Mouse (Mus musculus): ENCODE data around the gene Gm20388. TPM values are rescaled to one million over a fixed set of nuclear protein-coding genes. Genes with fewer than 3 reads are reported as not detected.

Gene Gm20388
- polyA plus RNA-seq, 1 experiment from 2014 or later, result not detected

DNA sequence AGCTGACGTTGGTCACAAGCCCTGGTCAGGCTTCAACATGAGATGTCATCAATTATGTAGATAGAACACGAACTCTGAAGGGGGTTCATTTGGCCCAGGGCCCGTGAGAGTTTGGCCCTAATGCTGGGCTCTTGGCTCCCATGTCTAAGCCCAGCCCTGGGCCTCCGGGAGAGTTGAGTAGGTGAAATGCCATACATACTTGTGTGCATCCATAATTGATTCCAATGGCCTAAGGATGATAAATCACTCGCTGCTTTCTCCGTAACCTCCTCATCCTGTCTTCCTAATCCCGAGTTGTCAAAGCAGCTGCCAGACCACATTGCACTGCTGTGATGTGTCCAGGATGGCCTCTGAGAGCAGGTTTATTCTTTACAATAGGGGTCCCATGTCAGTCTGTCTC lies 2146.2 kb downstream of the Gm20388 start:
- H3K4me2 ChIP-seq (replicated peaks; ENCODE audit: low read depth, low read length), result no peak overlapping the region
- no peak overlapping the region for H3K4me3 ChIP-seq (ENCODE audit: low read length)
- H3K27ac ChIP-seq (ENCODE audit: low read depth, low read length), result no peak overlapping the region
- no peaks in the 10 kb centered on the region for H3K9me3 ChIP-seq (ENCODE audit: control insufficient read depth, low read length)
- 36% methylated on average over 7 of the region's 7 CpGs for WGBS
- H3K27me3 ChIP-seq (ENCODE audit: control insufficient read depth, insufficient read depth, low read length), result no peaks in the 10 kb centered on the region
- H3K9ac ChIP-seq (ENCODE audit: low read depth, low read length), result no peak overlapping the region
- H3K4me1 ChIP-seq (ENCODE audit: control insufficient read depth, insufficient read depth, low read length), result peaks cover 17% of the 10 kb centered on the region
- no peaks in the 10 kb centered on the region for H3K36me3 ChIP-seq (ENCODE audit: control insufficient read depth, insufficient read depth, low read length)
- ATAC-seq (ENCODE audit: low FRiP score, low TSS enrichment), result peak; percentile 55

DNA sequence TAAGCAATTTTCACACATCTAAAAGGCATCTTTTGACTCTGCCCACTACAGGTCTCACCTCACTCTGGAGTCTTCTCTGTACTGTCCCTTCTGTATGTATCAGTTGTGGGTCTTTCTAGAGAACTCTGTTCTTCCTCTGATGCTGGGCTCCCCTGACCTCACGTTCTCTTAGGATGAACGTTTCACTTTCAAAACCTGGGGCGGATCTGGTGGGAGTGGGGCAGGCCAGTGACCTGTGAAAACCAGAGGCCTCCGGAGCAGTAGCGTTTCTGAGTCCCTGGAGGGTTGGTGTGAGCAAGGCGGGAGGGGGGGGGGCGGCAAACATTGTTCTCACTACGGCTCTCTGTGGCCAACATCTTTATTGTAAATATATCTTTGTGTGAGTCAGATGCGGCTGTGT lies 2147.9 kb downstream of the Gm20388 start:
- 40% methylated on average over 9 of the region's 9 CpGs for WGBS
- no peaks in the 10 kb centered on the region for H3K27me3 ChIP-seq (ENCODE audit: control insufficient read depth, insufficient read depth, low read length)
- ATAC-seq (ENCODE audit: low FRiP score, low TSS enrichment), result no peak

GRCm38 (mm10) chr8:122058951-122059350 lies 2148.3 kb downstream of the Gm20388 start:
- H3K4me1 ChIP-seq (ENCODE audit: control insufficient read depth, insufficient read depth, low read length), result peaks cover 17% of the 10 kb centered on the region
- WGBS, result 74% methylated on average over 8 of the region's 8 CpGs
- ATAC-seq (ENCODE audit: low FRiP score, low TSS enrichment), result no peak

More for the DNA sequence above, 2147.9 kb downstream of the Gm20388 start:
- Histone ChIP-seq H3K36me3 (ENCODE audit: control insufficient read depth, insufficient read depth, low read length) (no peaks in the 10 kb centered on the region), H3K9ac (ENCODE audit: low read depth, low read length) (no peak overlapping the region), H3K9me3 (ENCODE audit: control insufficient read depth, low read length) (no peaks in the 10 kb centered on the region), H3K4me3 (ENCODE audit: low read length) (no peak overlapping the region), H3K4me1 (ENCODE audit: control insufficient read depth, insufficient read depth, low read length) (peaks cover 17% of the 10 kb centered on the region), H3K4me2 (replicated peaks; ENCODE audit: low read depth, low read length) (no peak overlapping the region), H3K27ac (ENCODE audit: low read depth, low read length) (no peak overlapping the region)

GRCm38 (mm10) chr8:122062508-122063223 lies 2152.0 kb downstream of the Gm20388 start:
- no peaks in the 10 kb centered on the region for H3K9me3 ChIP-seq (ENCODE audit: control insufficient read depth, low read length)
- H3K4me1 ChIP-seq (ENCODE audit: control insufficient read depth, insufficient read depth, low read length), result no peaks in the 10 kb centered on the region; the same call in none of the 2 replicates
- no peak overlapping the region for H3K9ac ChIP-seq (ENCODE audit: low read depth, low read length)
- no peaks in the 10 kb centered on the region for H3K27me3 ChIP-seq (ENCODE audit: control insufficient read depth, insufficient read depth, low read length)
- ATAC-seq (ENCODE audit: low FRiP score, low TSS enrichment), result no peak
- H3K27ac ChIP-seq (ENCODE audit: low read depth, low read length), result no peak overlapping the region
- WGBS, result 72% methylated on average over 12 of the region's 12 CpGs
- H3K4me2 ChIP-seq (replicated peaks; ENCODE audit: low read depth, low read length), result no peak overlapping the region
- H3K4me3 ChIP-seq (ENCODE audit: low read length), result no peak overlapping the region
- H3K36me3 ChIP-seq (ENCODE audit: control insufficient read depth, insufficient read depth, low read length), result no peaks in the 10 kb centered on the region

More at GRCm38 (mm10) chr8:122058951-122059350, 2148.3 kb downstream of the Gm20388 start:
- Histone ChIP-seq H3K9ac (ENCODE audit: low read depth, low read length) (no peak overlapping the region), H3K9me3 (ENCODE audit: control insufficient read depth, low read length) (no peaks in the 10 kb centered on the region), H3K27ac (ENCODE audit: low read depth, low read length) (no peak overlapping the region), H3K4me2 (replicated peaks; ENCODE audit: low read depth, low read length) (no peak overlapping the region), H3K27me3 (ENCODE audit: control insufficient read depth, insufficient read depth, low read length) (no peaks in the 10 kb centered on the region), H3K36me3 (ENCODE audit: control insufficient read depth, insufficient read depth, low read length) (no peaks in the 10 kb centered on the region), H3K4me3 (ENCODE audit: low read length) (no peak overlapping the region)

- no peaks in the 10 kb centered on the region for H3K36me3 ChIP-seq (ENCODE audit: control insufficient read depth, insufficient read depth, low read length)
Observed at GRCm38 (mm10) chr8:122064353-122064752, 2153.7 kb downstream of the Gm20388 start.

DNA sequence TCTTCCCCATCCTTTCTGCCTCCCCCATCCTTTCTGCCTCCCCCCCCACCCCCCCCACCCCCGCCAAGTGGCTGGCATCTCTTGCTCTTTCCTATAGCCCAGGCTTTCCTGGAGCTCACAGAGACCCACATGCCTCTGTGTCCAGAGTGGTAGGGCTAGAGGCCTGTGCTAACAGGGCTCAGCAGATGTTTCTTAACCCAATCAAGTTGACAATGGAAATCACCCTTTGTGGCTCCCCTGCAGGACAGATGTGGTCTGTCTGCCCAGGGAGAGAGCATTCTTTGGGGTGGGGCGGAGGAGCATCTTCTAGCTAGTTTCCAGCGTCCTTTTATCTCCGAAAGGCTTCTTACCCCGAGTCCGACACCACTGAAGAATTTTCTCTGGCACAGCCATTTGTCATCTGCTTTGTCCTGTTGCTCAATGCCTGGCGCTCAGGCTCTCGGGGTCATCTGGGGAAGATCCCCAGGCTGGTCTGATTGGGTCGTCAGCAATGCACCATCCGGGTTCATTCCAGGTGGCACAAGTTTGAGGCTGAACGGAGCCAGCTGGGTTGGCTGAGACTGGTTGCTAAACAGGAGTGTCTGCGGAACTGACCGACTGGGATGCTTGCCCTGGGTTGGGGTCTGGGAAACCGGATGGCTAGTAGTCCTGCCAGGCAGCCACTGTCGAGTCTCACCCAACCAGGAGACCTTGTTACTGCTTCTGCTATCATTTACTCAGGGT lies 2157.3 kb downstream of the Gm20388 start:
- WGBS, result 56% methylated on average over 15 of the region's 15 CpGs

More at GRCm38 (mm10) chr8:122064353-122064752, 2153.7 kb downstream of the Gm20388 start:
- Histone ChIP-seq H3K27me3 (ENCODE audit: control insufficient read depth, insufficient read depth, low read length) (no peaks in the 10 kb centered on the region), H3K4me3 (ENCODE audit: low read length) (no peak overlapping the region), H3K27ac (ENCODE audit: low read depth, low read length) (no peak overlapping the region), H3K9ac (ENCODE audit: low read depth, low read length) (no peak overlapping the region), H3K9me3 (ENCODE audit: control insufficient read depth, low read length) (no peaks in the 10 kb centered on the region), H3K4me2 (replicated peaks; ENCODE audit: low read depth, low read length) (no peak overlapping the region), H3K4me1 (ENCODE audit: control insufficient read depth, insufficient read depth, low read length) (no peaks in the 10 kb centered on the region; the same call in 1 of the 2 replicates)
- no peak for ATAC-seq (ENCODE audit: low FRiP score, low TSS enrichment)
- WGBS, result 75% methylated on average over 7 of the region's 7 CpGs

DNA sequence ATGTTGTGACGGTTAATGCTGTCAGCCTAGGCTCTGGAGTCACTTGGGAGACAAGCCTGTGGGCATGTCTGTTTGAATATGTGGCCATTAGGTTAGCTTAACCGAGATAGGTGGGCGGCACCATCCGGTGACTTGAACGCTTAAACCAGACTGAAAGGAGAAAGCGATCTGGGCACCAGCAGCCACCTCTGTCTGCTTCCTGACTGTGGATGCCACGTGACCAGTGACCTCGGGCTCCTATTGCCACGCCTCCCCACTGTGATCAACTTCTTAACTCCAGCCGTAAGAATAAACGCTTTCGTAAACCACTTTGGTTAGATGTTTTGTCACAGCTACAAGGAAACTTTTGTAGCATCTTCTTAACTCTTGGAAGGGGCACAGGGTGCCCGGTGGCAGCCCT lies 2158.0 kb downstream of the Gm20388 start:
- Histone ChIP-seq H3K9ac (ENCODE audit: low read depth, low read length) (no peak overlapping the region), H3K36me3 (ENCODE audit: control insufficient read depth, insufficient read depth, low read length) (no peaks in the 10 kb centered on the region), H3K27ac (ENCODE audit: low read depth, low read length) (no peak overlapping the region), H3K4me1 (ENCODE audit: control insufficient read depth, insufficient read depth, low read length) (no peaks in the 10 kb centered on the region; the same call in 1 of the 2 replicates), H3K9me3 (ENCODE audit: control insufficient read depth, low read length) (no peaks in the 10 kb centered on the region), H3K4me3 (ENCODE audit: low read length) (no peak overlapping the region), H3K27me3 (ENCODE audit: control insufficient read depth, insufficient read depth, low read length) (no peaks in the 10 kb centered on the region), H3K4me2 (replicated peaks; ENCODE audit: low read depth, low read length) (no peak overlapping the region)
- no peak for ATAC-seq (ENCODE audit: low FRiP score, low TSS enrichment)
- 74% methylated on average over 13 of the region's 13 CpGs for WGBS

More for the DNA sequence above, 2157.3 kb downstream of the Gm20388 start:
- H3K36me3 ChIP-seq (ENCODE audit: control insufficient read depth, insufficient read depth, low read length), result no peaks in the 10 kb centered on the region
- no peak overlapping the region for H3K4me3 ChIP-seq (ENCODE audit: low read length)
- no peak overlapping the region for H3K9ac ChIP-seq (ENCODE audit: low read depth, low read length)
- no peak overlapping the region for H3K27ac ChIP-seq (ENCODE audit: low read depth, low read length)
- no peaks in the 10 kb centered on the region for H3K27me3 ChIP-seq (ENCODE audit: control insufficient read depth, insufficient read depth, low read length)
- no peaks in the 10 kb centered on the region for H3K9me3 ChIP-seq (ENCODE audit: control insufficient read depth, low read length)
- H3K4me1 ChIP-seq (ENCODE audit: control insufficient read depth, insufficient read depth, low read length), result no peaks in the 10 kb centered on the region; the same call in 1 of the 2 replicates
- ATAC-seq (ENCODE audit: low FRiP score, low TSS enrichment), result no peak
- H3K4me2 ChIP-seq (replicated peaks; ENCODE audit: low read depth, low read length), result no peak overlapping the region

GRCm38 (mm10) chr8:122069281-122069680 lies 2158.6 kb downstream of the Gm20388 start:
- Histone ChIP-seq H3K4me1 (ENCODE audit: control insufficient read depth, insufficient read depth, low read length) (no peaks in the 10 kb centered on the region; the same call in 1 of the 2 replicates), H3K9ac (ENCODE audit: low read depth, low read length) (no peak overlapping the region), H3K9me3 (ENCODE audit: control insufficient read depth, low read length) (no peaks in the 10 kb centered on the region), H3K4me3 (ENCODE audit: low read length) (no peak overlapping the region), H3K27me3 (ENCODE audit: control insufficient read depth, insufficient read depth, low read length) (no peaks in the 10 kb centered on the region), H3K27ac (ENCODE audit: low read depth, low read length) (no peak overlapping the region), H3K36me3 (ENCODE audit: control insufficient read depth, insufficient read depth, low read length) (no peaks in the 10 kb centered on the region), H3K4me2 (replicated peaks; ENCODE audit: low read depth, low read length) (no peak overlapping the region)
- ATAC-seq (ENCODE audit: low FRiP score, low TSS enrichment), result no peak
- WGBS, result 81% methylated on average over 11 of the region's 11 CpGs

DNA sequence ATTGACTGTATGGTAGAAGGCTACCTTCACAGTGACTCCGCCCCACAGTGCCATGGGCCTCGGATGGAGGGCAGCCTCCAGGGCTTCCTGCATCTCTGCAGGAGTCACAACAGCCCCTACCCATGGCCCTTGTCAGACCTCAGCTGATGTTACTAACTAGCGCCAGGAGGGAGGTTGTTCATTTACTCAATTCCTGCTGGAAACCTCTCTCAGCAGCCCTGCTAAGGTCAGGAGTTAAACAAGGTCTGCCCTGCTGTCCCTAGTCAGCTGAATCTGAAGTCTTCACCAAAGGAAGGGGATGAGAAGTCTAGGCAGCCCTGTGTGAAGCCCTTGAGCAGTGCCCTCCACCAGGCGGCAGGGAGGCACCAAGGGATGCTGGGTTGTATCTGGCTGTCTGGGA lies 2160.6 kb downstream of the Gm20388 start:
- H3K36me3 ChIP-seq (ENCODE audit: control insufficient read depth, insufficient read depth, low read length), result no peaks in the 10 kb centered on the region
- H3K4me2 ChIP-seq (replicated peaks; ENCODE audit: low read depth, low read length), result no peak overlapping the region
- no peak overlapping the region for H3K27ac ChIP-seq (ENCODE audit: low read depth, low read length)
- no peak for ATAC-seq (ENCODE audit: low FRiP score, low TSS enrichment)
- H3K27me3 ChIP-seq (ENCODE audit: control insufficient read depth, insufficient read depth, low read length), result no peaks in the 10 kb centered on the region
- no peak overlapping the region for H3K9ac ChIP-seq (ENCODE audit: low read depth, low read length)
- H3K4me1 ChIP-seq (ENCODE audit: control insufficient read depth, insufficient read depth, low read length), result peaks cover 5% of the 10 kb centered on the region
- H3K4me3 ChIP-seq (ENCODE audit: low read length), result no peak overlapping the region
- whole genome bisulfite sequencing, result 57% methylated on average over 4 of the region's 4 CpGs
- no peaks in the 10 kb centered on the region for H3K9me3 ChIP-seq (ENCODE audit: control insufficient read depth, low read length)
